Mouse (Mus musculus) MEL (cell line): ENCODE results near the gene Cd55.

ENCODE experiments used
- CHD1 ChIP-seq: IDR thresholded peaks from 2 replicates; pipeline ENCODE4 v1.6.1; 2012; ENCODE audit warnings: low read depth, mild to moderate bottlenecking, inconsistent platforms, low read length, improper control_type of control experiment
- CTCF ChIP-seq, 3 experiments: IDR thresholded peaks in 2 of 3; conservative IDR thresholded peaks in 1 of 3; 2 replicates each; pipeline ENCODE4 v1.5.1; 2011 to 2012; ENCODE audit warnings: low read length in 3 of 3, low read depth in 2 of 3, mild to moderate bottlenecking in 2 of 3, improper control_type of control experiment in 1 of 3, inconsistent platforms in 1 of 3, mixed read lengths in 1 of 3, moderate library complexity in 1 of 3; ENCODE audit not compliant: control insufficient read depth in 1 of 3, insufficient read depth in 1 of 3, poor library complexity in 1 of 3, severe bottlenecking in 1 of 3
- EP300 ChIP-seq, 2 experiments: IDR thresholded peaks; 2 replicates each; pipeline ENCODE4 v1.6.1; 2011; ENCODE audit warnings: improper control_type of control experiment in 2 of 2, low read length in 2 of 2, low read depth in 1 of 2, mild to moderate bottlenecking in 1 of 2
- GATA1 ChIP-seq: IDR thresholded peaks from 2 replicates; pipeline ENCODE4 v1.6.1; 2011; ENCODE audit warnings: low read depth, low read length, improper control_type of control experiment
- POLR2A ChIP-seq, 2 experiments: IDR thresholded peaks; 2 replicates each; pipeline ENCODE4 v1.6.1; 2011 to 2012; ENCODE audit warnings: low read length in 2 of 2, mild to moderate bottlenecking in 2 of 2, control low read depth in 1 of 2, improper control_type of control experiment in 1 of 2, low read depth in 1 of 2, moderate library complexity in 1 of 2; ENCODE audit not compliant: control insufficient read depth in 1 of 2, insufficient read depth in 1 of 2, poor library complexity in 1 of 2
- RAD21 ChIP-seq: IDR thresholded peaks from 2 replicates; pipeline ENCODE4 v1.6.1; 2011; ENCODE audit warnings: mild to moderate bottlenecking, low read depth, low read length, improper control_type of control experiment
- RCOR1 ChIP-seq: IDR thresholded peaks from 2 replicates; pipeline ENCODE4 v1.6.1; 2012; ENCODE audit warnings: low read depth, mild to moderate bottlenecking, inconsistent platforms, low read length, improper control_type of control experiment
- SIN3A ChIP-seq: IDR thresholded peaks from 2 replicates; pipeline ENCODE4 v1.6.1; 2012; ENCODE audit warnings: low read length, improper control_type of control experiment, inconsistent platforms
- TCF12 ChIP-seq: IDR thresholded peaks from 2 replicates; pipeline ENCODE4 v1.6.1; 2014; ENCODE audit warnings: low read depth, mild to moderate bottlenecking, inconsistent platforms, low read length, improper control_type of control experiment, moderate library complexity
- USF1 ChIP-seq: IDR thresholded peaks from 2 replicates; pipeline ENCODE4 v1.6.1; 2014; ENCODE audit warnings: low read depth, mild to moderate bottlenecking, inconsistent platforms, low read length, improper control_type of control experiment, moderate library complexity
- USF2 ChIP-seq, 2 experiments: IDR thresholded peaks; 2 replicates each; pipeline ENCODE4 v1.6.1; 2011 to 2012; ENCODE audit warnings: improper control_type of control experiment in 2 of 2, low read length in 2 of 2, borderline replicate concordance in 1 of 2, inconsistent platforms in 1 of 2, low read depth in 1 of 2, mild to moderate bottlenecking in 1 of 2; ENCODE audit not compliant: insufficient read depth in 1 of 2
- ZC3H11A ChIP-seq: IDR thresholded peaks from 2 replicates; pipeline ENCODE4 v1.6.1; 2012; ENCODE audit warnings: low read depth, mild to moderate bottlenecking, inconsistent platforms, low read length, improper control_type of control experiment

DNA sequence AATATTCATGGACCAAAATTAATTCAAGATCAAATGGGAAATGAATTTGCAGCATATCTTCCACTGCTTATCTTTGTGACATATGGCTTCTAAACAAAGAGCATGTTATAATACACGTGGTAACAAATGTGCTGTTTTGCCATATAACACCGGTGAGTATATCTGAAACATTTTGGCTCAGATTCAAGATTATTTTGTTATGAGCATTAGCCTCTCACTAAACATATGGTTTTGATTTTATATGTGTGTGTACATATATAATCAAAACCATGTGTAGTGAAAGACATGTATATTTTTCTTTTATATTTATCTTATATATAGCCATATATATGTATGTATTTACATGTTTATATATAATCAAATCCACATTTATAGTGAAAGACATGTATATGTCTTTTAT lies 44.9 kb upstream of the Cd55 start:
- TF ChIP-seq TCF12 (no peak), CTCF (IDR thresholded peaks at IDR 0.05 in 2 of 3, conservative IDR thresholded peaks at IDR 0.05 in 1 of 3; ENCODE audit: control insufficient read depth in 1 of 3, insufficient read depth in 1 of 3, low read depth in 2 of 3, low read length in 3 of 3, poor library complexity in 1 of 3, severe bottlenecking in 1 of 3) (no peak), SIN3A (no peak), ZC3H11A (no peak), USF1 (no peak), GATA1 (no peak), CHD1 (no peak), EP300 (IDR thresholded peaks at IDR 0.05; ENCODE audit: low read depth in 1 of 2, low read length in 2 of 2) (no peak), POLR2A (IDR thresholded peaks at IDR 0.05; ENCODE audit: control insufficient read depth in 1 of 2, insufficient read depth in 1 of 2, low read depth in 1 of 2, low read length in 2 of 2, poor library complexity in 1 of 2) (no peak), USF2 (IDR thresholded peaks at IDR 0.05; ENCODE audit: borderline replicate concordance in 1 of 2, insufficient read depth in 1 of 2, low read depth in 1 of 2, low read length in 2 of 2) (no peak), RCOR1 (no peak), RAD21 (no peak)
